Mouse (Mus musculus): ENCODE measurements around the gene Cyp4f17.
"Not testable (repeated sequence)": the region's sequence is repeated elsewhere in the genome, so short reads cannot be mapped to it uniquely, and the experiment has no call there.

The Cyp4f17 gene

DNA sequence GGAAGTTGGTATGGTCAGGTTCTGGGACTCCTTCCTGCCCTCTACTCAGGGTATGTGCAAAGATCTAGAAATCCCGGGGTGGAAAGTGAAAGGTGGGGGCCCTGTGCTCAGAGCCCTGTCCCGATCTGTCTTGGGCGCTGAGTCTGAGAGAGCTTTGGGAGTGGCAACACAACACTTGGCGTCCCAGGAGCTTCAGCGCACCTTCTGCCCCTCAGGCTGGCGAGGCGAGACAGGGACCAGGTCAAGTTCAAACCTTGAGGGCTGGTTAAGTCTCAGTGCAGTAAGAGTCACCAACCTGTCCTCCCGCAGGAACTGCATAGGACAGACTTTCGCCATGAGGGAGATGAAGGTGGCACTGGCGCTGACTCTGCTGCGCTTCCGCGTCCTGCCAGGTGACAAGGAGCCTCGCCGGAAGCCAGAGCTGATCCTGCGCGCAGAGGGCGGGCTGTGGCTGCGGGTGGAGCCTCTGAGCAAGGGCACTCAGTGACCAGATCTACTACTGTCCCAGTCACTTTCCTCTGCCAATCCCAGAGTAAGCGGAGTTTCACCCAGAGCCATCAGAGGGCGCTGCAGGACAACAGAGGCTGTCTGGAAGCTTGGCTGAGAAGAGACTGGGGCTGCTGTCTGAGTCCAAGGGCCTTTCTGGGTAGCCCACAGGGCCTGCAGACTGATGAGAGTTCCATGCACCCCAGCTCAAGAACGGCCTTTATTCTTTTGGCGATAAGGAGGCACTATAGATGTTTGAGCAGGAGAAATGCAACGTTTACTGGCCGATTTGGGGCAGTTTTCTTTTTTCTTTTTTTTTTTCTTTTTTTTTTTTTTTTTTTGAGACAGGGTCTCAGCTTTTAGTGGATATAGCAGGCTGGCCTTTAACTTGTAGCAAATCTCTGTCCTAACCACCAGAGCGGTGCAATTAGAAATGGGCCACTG, 22.8 kb downstream of the Cyp4f17 start:
- peak; percentile 94 for DNase-seq

DNA sequence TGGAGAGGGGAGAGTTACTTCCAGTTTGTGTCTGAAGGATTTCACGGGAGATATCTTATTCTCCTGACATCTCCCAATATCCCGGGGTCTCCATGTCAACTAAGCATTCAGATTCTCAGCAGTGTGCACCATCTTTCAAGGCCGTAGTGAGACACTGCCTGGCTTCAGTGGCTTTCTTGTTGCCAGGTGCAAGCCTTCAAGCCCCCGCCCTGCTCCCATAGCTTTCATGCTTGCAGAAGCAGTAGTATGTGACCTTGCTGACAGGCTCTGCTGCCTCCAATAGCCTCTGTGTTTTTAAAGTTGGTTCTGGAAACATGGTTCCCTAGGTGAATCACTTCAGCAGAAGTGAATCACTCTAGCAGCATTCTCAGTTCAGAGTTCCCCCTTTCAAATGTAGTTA, 26.5 kb downstream of the Cyp4f17 start:
- DNase-seq = not testable (repeated sequence)

DNA sequence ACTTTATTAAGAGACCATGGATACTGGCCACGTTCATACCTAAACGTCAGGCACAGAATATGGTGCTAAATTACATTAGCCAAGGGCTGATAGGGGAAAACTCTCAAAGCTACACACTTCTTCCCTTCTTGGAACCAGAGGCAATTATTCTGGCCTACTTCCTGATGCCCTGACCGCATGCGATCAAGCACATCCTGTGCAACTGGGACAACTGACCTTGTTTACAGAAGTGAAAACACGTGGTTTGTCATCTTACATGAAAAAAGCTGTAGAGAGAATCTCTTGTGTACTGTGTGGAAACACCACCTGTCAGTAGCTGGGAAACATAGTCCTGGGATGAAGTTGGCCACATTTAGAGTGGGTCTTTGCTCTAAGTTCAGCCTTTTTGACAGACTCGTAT, 28.2 kb downstream of the Cyp4f17 start:
- no peak for DNase-seq

GRCm38 (mm10) chr17:32536051-32536866, 30.4 kb downstream of the Cyp4f17 start, which contains the start of gene Cyp4f16:
Gene Cyp4f16 (plus strand): TSS chr17:32536558.
- DNase-seq = peak; percentile 89

DNA sequence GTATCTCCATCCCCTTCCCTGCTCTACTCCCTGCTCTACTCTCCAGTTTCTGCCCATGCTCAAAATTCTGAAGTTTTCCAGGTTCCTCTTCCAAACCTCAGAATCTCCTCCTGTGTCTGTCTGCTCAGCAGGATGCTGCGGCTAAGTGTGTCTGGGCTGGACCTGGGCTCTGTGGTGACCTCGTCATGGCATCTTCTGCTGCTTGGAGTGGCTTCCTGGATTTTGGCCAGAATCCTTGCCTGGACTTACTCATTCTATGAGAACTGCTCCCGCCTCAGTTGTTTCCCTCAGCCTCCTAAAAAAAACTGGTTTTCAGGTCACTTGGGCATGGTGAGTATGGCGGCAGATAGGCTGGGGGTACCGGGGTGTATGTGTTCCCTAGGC, 31.0 kb downstream of the Cyp4f17 start:
- peak; percentile 41 for DNase-seq

GRCm38 (mm10) chr17:32544792-32545191, 38.9 kb downstream of the Cyp4f17 start:
- not testable (repeated sequence) for DNase-seq

DNA sequence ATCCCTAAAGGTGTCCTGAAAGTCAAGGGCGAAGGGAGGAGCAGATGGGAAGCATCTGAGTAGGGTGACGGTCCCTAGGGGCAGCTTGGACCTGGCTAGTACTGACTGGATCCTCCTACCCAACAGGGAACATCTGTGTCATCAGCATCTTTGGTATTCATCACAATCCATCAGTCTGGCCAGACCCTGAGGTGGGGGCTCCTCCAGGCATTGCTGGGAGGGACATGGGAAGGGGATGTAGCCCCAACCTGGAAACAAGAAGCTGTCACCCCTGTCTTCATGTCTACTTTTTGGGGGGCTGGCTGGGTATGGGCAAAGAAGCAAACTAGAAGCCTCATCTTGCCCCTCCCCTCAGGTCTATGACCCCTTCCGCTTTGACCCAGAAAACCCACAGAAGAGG, 44.5 kb downstream of the Cyp4f17 start:
- not testable (repeated sequence) for DNase-seq

DNA sequence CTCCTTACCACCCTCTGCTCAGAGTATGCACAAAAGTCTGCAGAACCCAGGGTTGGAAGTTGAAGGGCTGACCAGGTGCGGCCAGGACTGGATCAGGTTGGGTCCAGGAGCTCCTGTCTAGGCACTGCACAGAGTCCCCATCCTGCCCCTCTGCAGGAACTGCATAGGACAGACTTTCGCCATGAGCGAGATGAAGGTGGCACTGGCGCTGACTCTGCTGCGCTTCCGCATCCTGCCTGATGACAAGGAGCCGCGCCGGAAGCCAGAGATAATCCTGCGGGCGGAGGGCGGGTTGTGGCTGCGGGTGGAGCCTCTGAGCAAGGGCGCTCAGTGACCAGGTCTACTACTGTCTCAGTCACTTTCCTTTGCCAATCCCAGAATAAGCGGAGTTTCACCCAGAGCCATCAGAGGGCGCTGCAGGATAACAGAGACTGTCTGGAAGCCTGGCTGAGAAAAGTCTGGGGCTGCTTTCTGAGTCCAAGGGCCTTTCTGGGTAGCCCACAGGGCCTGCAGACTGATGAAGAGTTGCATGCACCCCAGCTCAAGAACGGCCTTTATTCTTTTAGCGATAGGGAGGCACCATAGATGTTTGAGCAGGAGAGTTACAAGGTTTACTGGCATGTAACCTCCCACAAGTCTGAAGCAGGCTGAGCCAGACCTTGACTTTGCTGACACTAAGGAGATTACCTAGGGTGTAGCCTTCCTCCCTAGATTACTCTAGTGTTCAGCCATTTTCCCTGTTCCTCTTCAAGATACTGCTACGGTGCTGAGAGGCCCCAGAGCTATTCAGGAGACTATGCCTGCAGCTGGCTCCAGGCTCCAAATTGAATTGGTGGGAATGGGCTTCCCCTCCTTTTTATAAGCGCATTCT, 45.3 kb downstream of the Cyp4f17 start:
- DNase-seq = peak; percentile 91

GRCm38 (mm10) chr17:32553016-32553415, 47.2 kb downstream of the Cyp4f17 start:
- not testable (repeated sequence) for DNase-seq

GRCm38 (mm10) chr17:32554368-32554767, 48.5 kb downstream of the Cyp4f17 start:
- DNase-seq = not testable (repeated sequence)

GRCm38 (mm10) chr17:32563301-32563700, 57.5 kb downstream of the Cyp4f17 start:
- not testable (repeated sequence) for DNase-seq

DNA sequence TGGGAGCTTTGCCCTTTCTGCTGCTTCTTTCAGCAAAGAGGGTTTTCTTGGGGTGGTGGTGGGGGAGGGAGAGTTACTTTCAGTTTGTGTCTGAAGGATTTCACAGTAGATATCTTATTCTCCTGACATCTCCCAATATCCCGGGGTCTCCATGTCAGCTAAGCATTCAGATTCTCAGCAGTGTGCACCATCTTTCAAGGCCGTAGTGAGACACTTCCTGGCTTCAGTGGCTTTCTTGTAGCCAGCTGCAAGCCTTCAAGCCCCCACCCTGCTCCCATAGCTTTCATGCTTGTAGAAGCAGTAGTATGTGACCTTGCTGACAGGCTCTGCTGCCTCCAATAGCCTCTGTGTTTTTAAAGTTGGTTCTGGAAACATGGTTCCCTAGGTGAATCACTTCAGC, 67.4 kb downstream of the Cyp4f17 start:
- not testable (repeated sequence) for DNase-seq

DNA sequence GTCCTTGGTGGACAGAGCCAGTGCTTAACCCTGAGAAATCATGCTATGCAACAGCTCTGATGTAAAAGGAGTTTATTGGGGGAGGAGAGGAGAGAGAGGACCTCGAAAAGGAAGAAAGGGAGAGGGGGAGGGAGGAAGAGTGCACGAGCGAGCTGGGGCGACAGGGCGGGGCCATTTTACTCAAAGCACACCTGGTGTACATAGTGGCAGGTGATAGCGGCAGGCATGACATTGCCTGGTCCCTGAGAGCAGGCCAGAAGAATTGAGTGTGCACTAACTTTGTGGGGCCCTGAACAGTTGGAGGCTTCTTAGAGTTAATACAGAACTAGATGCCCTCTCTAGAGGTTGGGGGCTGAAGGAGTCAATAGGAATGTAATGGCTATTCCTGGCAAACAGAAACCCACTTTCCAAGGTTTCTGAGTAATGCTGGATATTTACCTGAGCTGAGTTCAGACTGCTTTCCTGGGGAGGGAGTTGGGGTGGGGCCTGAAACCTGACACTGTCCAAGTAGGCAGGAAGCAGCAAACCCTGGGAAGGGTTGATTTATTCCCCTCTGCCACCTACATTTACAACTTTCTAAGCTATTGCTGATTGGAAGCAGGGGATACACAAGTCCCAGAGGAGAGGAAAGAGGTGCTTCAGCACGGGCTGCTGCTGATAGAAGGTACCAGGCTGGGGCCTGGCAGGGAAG, 71.8 kb downstream of the Cyp4f17 start:
- DNase-seq = no peak

Data from cerebellum, adult 11-12 months (tissue).